Mouse (Mus musculus) liver, embryonic 14.5 days (tissue): ENCODE measurements around the gene Entpd1. TPM values are rescaled to one million over a fixed set of nuclear protein-coding genes. Genes with fewer than 3 reads are reported as not detected.

Source experiments
- ATAC-seq: fragments of 200-750 bp; cut with Nextera tagmentation; 2 replicates; pipeline ENCODE4 v1.8.0; 2017; ENCODE audit warnings: moderate number of reproducible peaks, mild to moderate bottlenecking, moderate library complexity; ENCODE audit not compliant: insufficient read depth
- DNase-seq, 3 experiments: peaks; one replicate each; pipeline ENCODE4 v3.0.0-alpha.2; 2012 to 2013; ENCODE audit warnings: low read depth in 3 of 3, low spot score in 3 of 3
- H3K27ac ChIP-seq: fragments of 300-500 bp; sonication (generic); 2 replicates; pipeline ENCODE4 v1.5.1; 2014; ENCODE audit warnings: moderate library complexity, mild to moderate bottlenecking, control low read depth, inconsistent platforms
- H3K27me3 ChIP-seq: fragments of 300-500 bp; sonication (generic); 2 replicates; pipeline ENCODE4 v1.6.1; 2014; ENCODE audit warnings: mild to moderate bottlenecking, low read length, moderate library complexity; ENCODE audit not compliant: control insufficient read depth, insufficient read depth
- H3K36me3 ChIP-seq: fragments of 300-500 bp; sonication (generic); replicated peaks from 2 replicates; pipeline ENCODE4 v1.6.1; 2014; ENCODE audit warnings: low read depth; ENCODE audit not compliant: control insufficient read depth, insufficient read depth
- H3K4me1 ChIP-seq, 2 experiments: fragments of 200-500 bp in 1 of 2; fragments of 300-500 bp in 1 of 2; sonication (generic) in 1 of 2; replicated peaks; 2 replicates each; pipeline ENCODE4 v1.6.1; 2012 to 2014; ENCODE audit warnings: antibody characterized with exemption in 1 of 2, inconsistent platforms in 1 of 2, low read length in 1 of 2; ENCODE audit not compliant: control insufficient read depth in 2 of 2, insufficient read depth in 2 of 2
- H3K4me2 ChIP-seq: fragments of 300-500 bp; sonication (generic); 2 replicates; pipeline ENCODE4 v1.6.1; 2014; ENCODE audit warnings: low read depth, mild to moderate bottlenecking, control low read depth, moderate library complexity
- H3K4me3 ChIP-seq, 2 experiments: fragments of 200-500 bp in 1 of 2; fragments of 300-500 bp in 1 of 2; sonication (generic) in 1 of 2; 2 replicates each; pipeline ENCODE4 v1.5.1; 2012 to 2014; ENCODE audit warnings: low read depth in 2 of 2, low read length in 2 of 2, mild to moderate bottlenecking in 2 of 2, control low read depth in 1 of 2, inconsistent platforms in 1 of 2, moderate library complexity in 1 of 2; ENCODE audit not compliant: insufficient read depth in 1 of 2
- H3K9ac ChIP-seq: fragments of 300-500 bp; sonication (generic); replicated peaks from 2 replicates; pipeline ENCODE4 v1.6.1; 2014; ENCODE audit warnings: mild to moderate bottlenecking, control low read depth, moderate library complexity
- H3K9me3 ChIP-seq: fragments of 300-500 bp; sonication (generic); 2 replicates; pipeline ENCODE4 v1.6.1; 2016; ENCODE audit warnings: low read length, mixed read lengths; ENCODE audit not compliant: control insufficient read depth
- CTCF ChIP-seq: IDR thresholded peaks from 2 replicates; pipeline ENCODE4 v1.5.1; 2016; ENCODE audit warnings: antibody characterized with exemption, low read depth, control low read depth
- EP300 ChIP-seq: IDR thresholded peaks from 2 replicates; pipeline ENCODE4 v1.6.1; 2016; ENCODE audit warnings: antibody characterized with exemption, low read depth
- WGBS: fragments of 180-500 bp; shearing (Covaris S2); extraction: QIAGEN DNeasy Blood & Tissue Kit; methylation state at CpG from one replicate; pipeline ENCODE4 v1.1.7; 2014; ENCODE audit not compliant: insufficient replicate concordance; 5-methylcytosine and 5-hydroxymethylcytosine counted together
- polyA plus RNA-seq, 2 experiments: library from polyadenylated mRNA; depleted of rRNA in 1 of 2; stranded (reverse) in 1 of 2; unstranded in 1 of 2; fragments of >200 nt; fragmentation: Nextera tagmentation in 1 of 2; extraction: Ambion mirVana in 1 of 2; gene quantifications; 2 replicates each; pipeline versions ENCODE4 v1.2.1 to v1.2.3; 2012 to 2014

Gene Entpd1
- 1.5 and 1.6 TPM in 2 replicates for polyA plus RNA-seq (2012; rRNA removed)
- polyA plus RNA-seq (2014; fragmentation: Nextera tagmentation; extraction: Ambion mirVana), result 2.5 and 2.8 TPM in 2 replicates

DNA sequence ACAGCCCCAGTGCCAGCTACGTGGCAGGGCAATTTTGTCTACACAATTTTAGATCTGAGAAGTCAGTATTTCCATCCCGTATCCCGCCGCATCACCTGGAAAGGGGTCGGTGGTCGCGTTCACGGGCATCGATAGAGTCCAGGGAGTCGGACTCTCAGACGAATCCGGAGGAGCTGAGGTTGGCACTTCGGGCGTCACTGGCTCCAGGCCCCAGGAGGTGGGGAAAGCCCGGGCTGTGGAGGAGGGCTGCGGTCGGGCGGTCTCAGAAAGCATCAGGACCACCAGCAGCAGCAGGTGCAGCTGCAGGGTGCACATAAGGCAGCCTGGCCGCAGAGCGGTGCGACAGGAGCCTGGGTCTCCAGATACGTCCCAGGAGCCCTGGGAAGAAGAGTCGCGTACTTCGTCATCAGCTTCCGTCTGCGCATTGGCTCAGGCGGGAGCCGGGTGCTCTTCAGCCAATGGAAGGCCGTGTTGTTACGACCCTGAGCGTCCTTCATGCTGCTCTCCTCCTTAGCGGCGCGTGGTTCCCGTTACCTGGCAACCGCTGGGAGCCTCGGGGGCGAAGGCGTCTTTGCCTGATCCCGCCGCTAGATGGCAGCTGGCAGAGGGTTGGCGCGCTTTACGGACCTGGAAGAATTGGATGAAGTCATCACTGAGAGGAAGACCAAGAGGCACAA, at the start of gene Entpd1, which contains the start of gene Tctn3:
Gene Entpd1 (plus strand): TSS at position 537 of the 677 bp plus-strand sequence.
Gene Tctn3 (minus strand): TSS at position 404 of the 677 bp plus-strand sequence.
- WGBS, result under 1% methylated on average over 45 of the region's 45 CpGs
- TF ChIP-seq CTCF (peak; percentile 98), EP300 (no peak)

DNA sequence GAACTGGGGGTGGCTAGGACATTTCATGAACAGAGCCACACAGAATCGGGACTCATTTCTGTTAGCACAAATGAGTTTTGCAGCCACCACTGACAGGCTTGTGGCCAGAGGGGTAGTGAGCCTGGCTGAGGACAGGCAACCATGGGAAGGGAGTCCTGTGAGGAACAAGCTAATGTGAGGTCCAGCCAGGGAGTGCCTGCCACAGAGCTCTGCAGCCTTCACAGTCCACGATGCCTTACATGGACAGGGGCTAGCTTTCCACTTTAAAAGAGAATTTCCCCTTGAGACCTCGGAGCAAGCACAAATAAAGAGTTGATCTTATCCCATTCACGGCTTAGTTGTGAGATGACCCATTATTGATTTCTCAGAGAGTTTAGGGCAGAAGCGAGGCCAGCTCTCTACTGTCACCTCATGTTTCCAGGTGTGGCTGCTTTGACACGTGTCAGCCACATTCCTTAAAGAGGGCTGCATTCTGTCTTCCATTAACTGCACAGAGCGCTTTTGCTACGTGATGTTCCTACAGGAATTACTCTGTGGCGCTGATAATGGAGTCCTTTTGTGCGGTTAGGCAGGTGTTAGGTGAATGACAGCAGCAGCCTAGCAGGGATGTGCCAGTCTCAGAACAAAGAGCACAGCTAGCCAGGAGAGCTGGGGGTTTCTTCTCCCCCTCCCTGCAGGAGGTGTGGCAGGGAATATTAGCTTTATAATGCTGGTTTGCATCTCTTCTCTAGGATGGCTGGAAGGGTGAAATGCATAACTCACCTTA, 48.1 kb upstream of the Entpd1 start:
- no peak for ATAC-seq
- TF ChIP-seq CTCF, result no peak
- no peak for TF ChIP-seq EP300

More for the DNA sequence above, at the start of gene Entpd1, which contains the start of gene Tctn3:
- peaks cover 4 to 5% of the 10 kb centered on the region in 2 experiments; a peak in 3 of 4 replicates for H3K4me1 ChIP-seq
- peak; percentile 90 to 92 (median 92) for DNase-seq
- H3K36me3 ChIP-seq, result no peaks in the 10 kb centered on the region
- H3K4me2 ChIP-seq, result peak within 1 kb of the TSS; percentile 84
- peak; percentile 100 for ATAC-seq
- H3K4me3 ChIP-seq, result peak within 1 kb of the TSS; percentile 65 to 82
- peak within 1 kb of the TSS; percentile 62 for H3K9ac ChIP-seq
- no peaks in the 10 kb centered on the region for H3K27me3 ChIP-seq
- no peaks in the 10 kb centered on the region for H3K9me3 ChIP-seq
- no peak within 1 kb of the TSS for H3K27ac ChIP-seq

DNA sequence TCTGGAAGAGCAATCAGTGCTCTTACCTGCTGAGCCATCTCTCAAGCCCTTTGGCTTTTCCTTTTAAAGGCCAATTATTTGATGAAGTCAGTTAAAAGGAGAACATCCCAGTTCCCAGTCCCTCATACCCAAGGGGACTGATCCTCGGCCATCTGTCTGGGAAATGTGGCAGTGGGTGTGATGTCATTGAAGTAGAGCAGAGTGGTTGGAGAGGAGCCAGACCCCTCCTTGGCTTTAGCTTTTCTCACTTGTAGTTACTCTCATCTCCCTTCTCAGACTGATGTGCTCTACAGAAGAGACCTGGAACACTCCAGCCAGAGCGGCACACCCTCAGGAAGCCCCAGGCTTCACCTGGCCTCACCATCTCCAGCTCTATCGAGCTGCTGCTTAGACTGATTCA, 44.5 kb upstream of the Entpd1 start:
- no peak overlapping the region for H3K4me2 ChIP-seq
- TF ChIP-seq CTCF (no peak), EP300 (no peak)
- H3K9ac ChIP-seq, result no peak overlapping the region
- H3K4me1 ChIP-seq, result no peaks in the 10 kb centered on the region
- peaks cover 51% of the 10 kb centered on the region for H3K36me3 ChIP-seq
- 86% methylated on average over 3 of the region's 3 CpGs for whole genome bisulfite sequencing
- H3K4me3 ChIP-seq, result no peak overlapping the region
- DNase-seq, result no peak
- H3K27ac ChIP-seq, result no peak overlapping the region
- ATAC-seq, result no peak
- no peaks in the 10 kb centered on the region for H3K27me3 ChIP-seq
- no peaks in the 10 kb centered on the region for H3K9me3 ChIP-seq

More for the DNA sequence above, 48.1 kb upstream of the Entpd1 start:
- Histone ChIP-seq H3K4me2 (no peak overlapping the region), H3K27me3 (no peaks in the 10 kb centered on the region), H3K27ac (no peak overlapping the region), H3K9ac (no peak overlapping the region), H3K4me3 (no peak overlapping the region), H3K9me3 (no peaks in the 10 kb centered on the region), H3K4me1 (no peaks in the 10 kb centered on the region), H3K36me3 (peaks cover 35% of the 10 kb centered on the region)
- no peak for DNase-seq
- 80% methylated on average over 10 of the region's 10 CpGs for WGBS

DNA sequence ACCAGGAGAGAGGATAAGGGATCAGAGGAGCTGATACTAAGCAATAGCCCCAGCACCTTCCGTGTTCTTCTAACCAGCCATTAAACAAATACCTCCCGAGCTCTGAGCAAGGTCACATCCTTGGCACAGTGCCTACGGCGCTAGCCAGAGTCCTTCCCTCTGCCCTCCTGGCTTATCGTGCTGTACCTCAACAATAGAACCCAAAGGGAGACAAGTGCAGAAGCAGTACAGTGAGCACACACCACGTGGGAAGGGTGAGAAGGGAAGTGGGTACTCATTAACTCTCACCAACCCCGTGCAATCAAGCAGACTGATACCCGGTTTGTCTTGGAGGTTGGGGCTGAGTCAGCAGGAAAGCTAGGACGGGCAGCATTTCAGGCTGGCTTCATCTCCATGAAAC, 41.4 kb upstream of the Entpd1 start:
- H3K4me3 ChIP-seq, result no peak overlapping the region
- 75% methylated on average over 9 of the region's 9 CpGs for WGBS
- peaks cover 61% of the 10 kb centered on the region for H3K36me3 ChIP-seq
- no peaks in the 10 kb centered on the region for H3K4me1 ChIP-seq
- TF ChIP-seq EP300 (no peak), CTCF (no peak)
- no peak for ATAC-seq
- H3K27me3 ChIP-seq, result no peaks in the 10 kb centered on the region
- H3K4me2 ChIP-seq, result no peak overlapping the region
- DNase-seq, result no peak
- no peak overlapping the region for H3K9ac ChIP-seq
- H3K27ac ChIP-seq, result no peak overlapping the region
- no peaks in the 10 kb centered on the region for H3K9me3 ChIP-seq

DNA sequence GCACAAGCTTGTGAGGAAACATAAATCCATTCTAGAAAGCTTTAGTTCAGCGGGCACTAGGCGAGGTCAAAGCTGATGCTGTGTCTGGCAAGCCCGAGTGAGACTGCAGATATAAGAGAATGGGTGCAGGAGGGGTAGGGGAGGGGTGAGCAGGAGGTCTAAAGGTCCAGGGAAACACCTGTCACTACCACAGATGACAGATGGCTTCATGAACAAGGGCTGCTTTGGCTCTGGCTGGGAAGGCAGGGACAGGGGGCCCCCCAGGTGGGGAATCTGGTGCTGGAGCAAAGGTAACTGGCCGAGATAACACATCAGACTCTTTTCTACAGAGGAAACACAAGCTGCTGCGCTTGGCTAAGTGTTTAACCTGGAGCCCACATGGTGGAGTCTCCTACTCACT, 36.7 kb upstream of the Entpd1 start:
- Histone ChIP-seq H3K27me3 (no peaks in the 10 kb centered on the region), H3K9ac (no peak overlapping the region), H3K4me1 (no peaks in the 10 kb centered on the region), H3K9me3 (no peaks in the 10 kb centered on the region), H3K4me3 (no peak overlapping the region), H3K36me3 (peaks cover 37% of the 10 kb centered on the region), H3K27ac (no peak overlapping the region), H3K4me2 (no peak overlapping the region)
- no peak for TF ChIP-seq EP300
- TF ChIP-seq CTCF, result no peak
- WGBS, result 70% methylated on average over 5 of the region's 5 CpGs
- ATAC-seq, result no peak
- DNase-seq, result no peak
